Mouse (Mus musculus): Measurements from ENCODE around the gene Dip2a.

Gene Dip2a

DNA sequence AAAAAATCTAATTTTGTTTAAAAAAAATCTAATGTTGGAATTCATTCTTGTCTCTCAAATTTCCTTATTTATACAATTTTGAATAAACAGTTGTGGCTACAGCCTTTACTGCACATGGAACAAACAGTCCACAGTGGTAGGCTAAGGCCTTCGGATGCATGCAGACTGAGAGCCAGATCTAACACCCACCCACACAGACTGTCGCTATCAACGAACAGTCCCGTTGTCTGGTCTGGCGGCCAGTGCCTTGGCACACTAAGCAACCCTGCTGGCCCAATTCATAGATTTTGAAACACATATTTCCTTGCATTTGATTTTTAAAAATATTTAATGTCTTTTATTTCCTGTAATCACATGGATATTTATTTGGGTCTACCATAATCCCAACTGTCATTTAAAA lies 45.0 kb downstream of the Dip2a start:
- no peak for DNase-seq

DNA sequence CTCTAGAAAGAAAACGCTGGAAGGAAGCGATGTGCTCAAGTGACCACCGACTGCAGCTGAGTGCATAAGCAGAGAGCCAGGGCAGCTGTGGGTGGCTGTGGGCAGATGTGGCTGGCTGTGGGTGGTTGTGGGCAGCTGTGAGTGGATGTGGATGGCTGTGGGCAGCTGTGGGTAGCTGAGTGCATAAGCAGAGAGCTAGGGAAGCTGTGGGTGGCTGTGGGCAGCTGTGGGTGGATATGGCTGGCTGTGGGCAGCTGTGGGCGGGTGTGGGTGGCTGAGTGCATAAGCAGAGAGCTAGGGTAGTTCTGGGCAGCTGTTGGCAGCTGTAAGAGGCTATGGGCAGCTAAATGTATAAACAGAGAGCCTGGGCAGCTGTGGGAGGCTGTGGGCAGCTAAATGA lies 51.9 kb downstream of the Dip2a start:
- no peak for DNase-seq

DNA sequence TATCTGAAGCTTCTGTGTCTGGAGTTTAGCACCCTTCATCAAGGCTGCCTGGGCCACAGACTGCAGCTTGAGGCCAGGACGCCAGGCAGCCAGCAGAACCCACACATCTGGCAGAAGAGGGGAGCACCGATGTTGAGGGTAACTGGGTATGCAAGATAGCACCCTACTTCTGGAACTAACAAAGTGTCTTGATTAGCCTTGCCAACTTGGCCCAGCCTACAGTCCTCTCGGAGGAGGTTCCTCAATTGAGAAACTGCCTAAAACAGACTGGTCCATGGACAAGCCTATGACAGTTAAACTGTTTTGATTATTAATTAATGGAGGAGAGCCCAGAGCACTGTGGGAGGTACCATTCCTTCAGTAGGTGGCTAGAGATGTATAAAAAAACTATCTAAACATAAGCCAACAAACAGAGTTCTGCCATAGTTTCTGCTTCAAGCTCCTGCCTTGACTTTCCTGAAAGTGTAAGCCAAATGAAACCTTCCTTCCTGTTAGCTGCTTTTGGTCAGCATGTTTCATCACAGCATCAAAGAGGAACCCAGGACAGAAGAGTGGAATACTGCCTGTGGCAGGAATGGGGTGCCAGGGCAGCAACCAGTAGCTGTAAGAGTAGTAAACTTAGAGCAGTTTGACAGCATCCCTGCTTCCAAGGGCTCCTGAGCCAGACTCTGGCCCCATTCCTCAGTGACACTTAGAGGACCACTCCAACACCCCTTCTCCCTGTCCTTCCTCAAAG lies 55.0 kb downstream of the Dip2a start:
- no peak for DNase-seq

DNA sequence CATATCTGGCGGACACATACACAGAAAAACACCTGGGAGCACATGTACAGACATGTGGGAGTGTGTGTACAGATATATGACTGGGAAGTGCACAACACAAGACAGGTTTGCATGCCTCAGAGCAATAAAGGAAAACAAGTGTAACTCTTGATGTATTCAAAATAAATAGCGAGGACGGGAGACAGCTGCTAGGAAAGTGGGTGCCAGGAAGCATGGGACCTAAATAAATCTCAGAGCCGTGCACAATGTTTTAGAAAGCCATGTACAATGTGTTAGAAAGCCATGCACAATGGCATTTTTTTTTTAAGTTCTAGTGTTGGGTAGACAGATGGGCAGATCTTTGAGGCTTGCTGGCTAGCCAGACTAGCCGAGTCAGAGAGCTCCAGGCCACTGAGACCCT lies 56.0 kb downstream of the Dip2a start:
- no peak for DNase-seq

DNA sequence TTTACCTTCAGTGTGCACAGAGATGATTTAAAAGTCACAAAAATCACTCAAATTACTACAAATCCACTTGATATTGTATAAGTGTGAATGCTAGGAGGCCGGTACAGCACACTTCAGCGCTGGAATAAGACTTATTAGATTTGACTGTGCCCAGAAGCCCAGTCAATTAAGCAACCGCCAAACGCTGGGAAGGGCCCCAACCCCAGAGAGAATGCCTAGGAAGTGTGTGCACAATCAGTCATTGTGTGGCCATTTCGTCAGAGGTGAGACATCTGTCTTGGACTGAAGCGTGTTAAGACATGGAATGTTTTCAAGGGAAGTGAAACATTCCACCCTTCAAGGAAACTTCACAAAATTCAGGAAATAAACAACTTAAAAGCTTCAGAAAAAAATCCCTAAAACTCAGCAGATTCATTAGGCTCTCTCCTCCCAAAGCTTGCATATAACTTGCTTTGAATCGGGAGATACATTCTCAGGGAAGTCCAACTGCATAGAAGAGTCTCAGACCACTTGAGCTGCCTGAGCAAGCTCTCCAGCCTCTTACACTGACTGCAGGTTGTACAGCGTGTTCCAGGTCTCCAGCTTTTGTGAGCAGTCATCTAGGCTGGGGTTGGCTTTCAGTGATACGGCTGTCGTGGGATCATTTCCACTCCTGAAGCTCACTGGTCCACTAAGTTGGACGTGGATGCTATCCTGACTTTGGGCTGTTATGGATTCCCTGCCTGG lies 56.7 kb downstream of the Dip2a start:
- no peak for DNase-seq

DNA sequence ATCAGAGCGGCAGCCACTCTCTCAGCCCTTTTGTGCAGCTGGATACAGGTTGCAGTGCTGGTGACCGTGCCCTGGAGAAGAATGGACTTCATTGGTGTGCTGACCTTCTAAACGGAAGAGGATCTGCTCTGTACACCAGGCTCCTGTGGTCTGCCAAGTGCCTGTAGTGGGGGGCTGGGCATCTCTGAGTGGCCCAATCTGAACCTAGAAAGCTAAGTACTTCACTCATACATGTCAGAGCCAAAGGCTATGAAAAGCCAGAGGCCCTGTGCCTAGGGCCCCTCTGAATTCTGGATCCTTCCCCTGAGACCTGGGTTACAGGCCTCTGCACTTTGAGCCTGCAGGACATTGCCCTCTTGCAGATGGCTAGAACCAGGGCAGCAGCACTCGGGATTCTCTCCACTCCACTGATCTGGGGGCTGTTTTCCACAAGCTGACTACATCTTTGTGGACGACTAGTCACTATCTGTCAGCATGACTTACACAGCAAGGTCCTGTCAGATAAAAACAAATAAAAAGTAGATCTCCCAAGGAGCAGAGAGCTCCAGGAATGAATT lies 66.5 kb downstream of the Dip2a start:
- no peak for DNase-seq

DNA sequence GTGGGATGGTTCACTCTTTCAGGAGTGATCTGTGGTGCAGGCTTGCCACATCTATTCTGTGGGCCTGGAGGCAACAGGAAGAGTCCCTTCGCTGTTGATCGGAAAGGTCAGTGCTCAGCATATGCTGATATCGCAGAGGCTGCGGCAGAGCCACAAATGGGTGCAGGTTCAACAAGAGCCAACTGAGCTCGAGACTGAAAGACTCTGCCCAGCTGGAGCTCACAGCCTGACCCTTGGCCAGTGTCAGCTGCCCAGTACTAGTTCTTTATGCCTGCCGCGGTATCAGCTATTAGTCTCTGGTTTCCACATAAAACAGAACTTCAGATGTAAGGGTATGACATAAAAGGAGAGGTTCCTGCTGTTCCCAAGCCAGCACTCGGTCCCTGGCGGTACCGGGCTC lies 69.8 kb downstream of the Dip2a start:
- DNase-seq: no peak

DNA sequence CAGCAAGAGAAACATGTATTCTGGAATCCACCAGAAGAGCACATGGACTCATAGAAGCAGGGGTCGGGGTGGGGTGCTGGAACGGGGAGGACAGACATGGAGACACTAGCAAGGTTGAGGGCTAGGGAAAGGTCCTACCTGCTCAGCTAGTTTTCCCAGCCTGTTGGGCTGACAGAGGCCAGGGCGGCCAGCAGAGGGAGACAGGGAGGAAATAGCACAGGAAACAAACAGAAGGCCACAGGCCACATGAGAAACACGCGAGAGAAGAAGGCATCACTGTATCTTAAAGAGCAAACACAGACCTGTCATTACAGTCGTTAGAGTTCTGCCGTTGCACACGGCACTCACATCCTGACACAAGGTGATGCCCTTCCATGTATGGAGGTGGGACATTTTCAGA lies 73.9 kb downstream of the Dip2a start:
- peak; percentile 48 for DNase-seq

DNA sequence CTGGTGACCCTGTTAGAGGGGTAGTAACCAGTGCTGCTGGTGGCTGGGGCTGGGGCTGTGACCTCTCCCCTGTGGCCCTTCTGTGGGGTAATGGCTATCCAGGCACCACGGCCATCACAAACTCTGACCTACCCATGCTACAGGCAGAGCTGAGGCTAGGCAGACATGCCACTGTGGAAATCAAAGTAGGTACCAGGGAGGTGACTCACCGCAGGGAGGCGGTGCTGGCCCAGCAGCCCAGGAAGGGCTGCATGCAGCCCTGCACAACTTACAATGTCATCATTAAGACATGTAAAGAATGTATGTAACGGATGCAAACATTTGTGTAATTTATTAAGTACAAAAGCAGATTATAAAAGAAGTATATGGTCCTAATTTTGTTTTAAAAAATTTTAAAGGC lies 82.7 kb downstream of the Dip2a start:
- no peak for DNase-seq

DNA sequence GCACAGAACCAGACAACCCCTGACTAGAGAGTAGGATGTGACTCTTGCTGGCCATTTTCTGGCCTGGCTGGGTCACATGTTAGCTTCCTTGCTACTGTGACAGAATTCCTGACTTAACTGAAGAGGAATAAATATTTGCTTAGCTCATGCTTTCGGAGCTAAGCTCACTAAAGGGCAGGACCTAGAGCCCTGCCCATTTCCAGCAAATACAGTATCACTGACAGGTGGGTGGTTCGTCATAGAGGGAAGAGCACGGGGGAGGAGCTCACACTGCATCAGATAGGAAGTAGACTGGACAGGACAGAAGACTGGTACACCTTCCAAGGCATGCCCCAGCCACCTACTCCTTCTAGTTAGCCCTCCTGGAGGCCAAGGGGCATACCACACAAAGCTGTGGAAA lies 83.6 kb downstream of the Dip2a start:
- no peak for DNase-seq

DNA sequence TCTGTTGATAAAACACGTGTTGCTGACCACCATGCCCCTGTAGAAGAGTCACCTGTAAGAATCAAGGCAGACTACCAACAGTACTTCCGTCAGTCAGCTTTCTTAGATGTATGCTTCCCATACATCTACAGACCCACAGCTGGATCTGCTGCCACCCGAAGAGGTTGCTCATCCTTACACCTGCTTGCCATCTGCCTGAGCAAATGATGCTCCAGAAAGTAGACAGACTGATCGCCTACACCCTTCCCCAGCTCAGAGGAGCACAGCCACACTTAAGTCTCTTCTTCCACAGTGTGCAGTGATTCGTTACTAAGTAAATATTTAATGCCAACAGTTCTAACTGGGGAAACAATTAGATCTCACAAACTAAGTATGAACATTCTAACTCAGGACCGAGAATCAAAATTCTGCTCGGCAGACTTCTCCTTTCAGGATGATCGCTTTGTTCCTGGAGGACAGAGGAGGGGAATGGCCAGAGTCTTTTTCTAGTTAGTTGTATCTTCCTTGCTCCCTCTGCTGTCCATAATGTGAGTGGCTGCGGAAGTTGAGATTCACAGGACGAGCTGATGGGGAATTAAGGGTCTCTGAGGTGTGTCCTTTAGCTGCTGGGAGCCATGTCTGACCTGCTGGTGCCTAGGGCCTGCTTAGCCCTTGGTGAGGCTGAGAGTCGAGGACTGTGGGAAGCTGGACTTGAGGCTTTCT lies 84.6 kb downstream of the Dip2a start:
- DNase-seq: no peak

DNA sequence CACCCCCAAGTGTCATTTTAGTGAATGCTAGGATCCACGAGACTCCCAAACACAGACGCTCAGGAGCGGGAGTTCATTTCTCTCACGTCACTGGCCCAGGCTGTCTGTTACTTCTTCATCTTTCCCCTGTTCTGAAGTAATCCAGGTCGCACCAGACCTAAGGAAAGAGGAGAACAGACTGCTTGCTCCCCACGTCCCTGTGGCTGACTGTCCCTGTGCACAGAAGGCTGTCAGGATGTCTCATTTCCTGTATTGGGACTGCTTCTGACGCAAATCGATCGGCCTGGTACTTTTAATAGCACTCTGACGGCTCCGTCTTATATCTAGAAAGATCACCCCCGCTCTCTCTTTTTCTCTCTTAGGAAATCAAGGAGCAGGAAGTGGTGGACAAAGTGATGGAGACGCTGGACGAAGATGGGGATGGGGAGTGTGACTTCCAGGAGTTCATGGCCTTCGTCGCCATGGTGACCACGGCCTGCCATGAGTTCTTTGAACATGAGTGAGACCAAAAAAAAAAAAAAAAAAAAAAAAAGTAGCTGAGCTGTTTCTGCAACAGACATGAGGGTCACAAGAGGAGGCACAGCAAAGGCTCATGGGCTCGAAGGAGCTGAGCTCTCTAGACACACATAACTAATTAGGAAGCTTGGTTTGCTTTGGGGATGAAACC lies 85.4 kb downstream of the Dip2a start:
- DNase-seq: no peak

DNA sequence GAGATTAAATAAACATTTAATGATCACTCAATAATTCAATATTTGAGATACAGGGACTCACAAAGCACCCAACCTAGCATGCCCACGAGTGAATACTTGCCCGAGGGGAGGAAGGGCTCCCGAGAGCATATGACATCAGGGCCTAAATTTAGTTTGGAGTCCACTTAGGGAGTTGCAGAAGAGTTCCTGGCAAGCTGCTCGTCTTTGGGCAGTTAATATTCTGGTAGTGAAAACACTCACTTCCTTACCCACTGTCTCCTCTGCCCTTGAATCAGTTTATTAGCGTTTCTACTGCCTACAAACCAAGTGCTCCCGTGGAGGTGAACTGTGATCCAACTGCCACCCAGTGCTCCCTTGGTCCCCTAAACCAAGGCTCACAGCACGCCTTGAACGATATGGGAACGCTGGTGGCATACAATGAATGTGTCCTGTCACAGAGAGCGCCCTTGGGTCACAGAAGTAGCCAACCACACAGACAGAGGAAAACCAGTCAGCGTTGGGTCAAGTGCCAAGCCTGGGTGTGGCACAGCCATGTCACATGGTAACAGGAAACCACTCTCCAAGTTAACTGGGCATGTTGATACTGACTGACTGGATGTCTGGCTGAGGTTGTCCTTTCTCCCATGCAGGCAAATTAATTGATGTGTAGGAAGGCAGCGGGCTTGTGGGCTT lies 87.2 kb downstream of the Dip2a start:
- DNase-seq: no peak

DNA sequence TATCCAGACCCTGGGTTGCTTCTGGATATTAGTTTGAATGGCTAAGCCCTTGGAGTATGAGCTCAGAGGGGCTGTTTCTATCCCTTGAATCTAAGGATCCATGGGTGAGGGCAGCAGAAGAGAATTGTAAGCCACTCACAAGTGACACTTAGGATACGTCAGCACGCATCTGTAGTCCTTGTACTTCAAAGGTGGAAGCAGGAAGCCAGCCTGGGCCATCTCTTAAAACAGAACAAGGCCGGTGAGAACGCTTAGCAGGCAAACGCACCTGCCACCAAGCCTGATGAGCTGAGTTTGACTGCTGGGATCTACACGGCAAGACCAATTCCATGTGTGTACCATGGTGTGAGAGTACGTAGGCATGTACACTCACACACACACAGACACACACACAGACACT lies 87.9 kb downstream of the Dip2a start:
- no peak for DNase-seq

DNA sequence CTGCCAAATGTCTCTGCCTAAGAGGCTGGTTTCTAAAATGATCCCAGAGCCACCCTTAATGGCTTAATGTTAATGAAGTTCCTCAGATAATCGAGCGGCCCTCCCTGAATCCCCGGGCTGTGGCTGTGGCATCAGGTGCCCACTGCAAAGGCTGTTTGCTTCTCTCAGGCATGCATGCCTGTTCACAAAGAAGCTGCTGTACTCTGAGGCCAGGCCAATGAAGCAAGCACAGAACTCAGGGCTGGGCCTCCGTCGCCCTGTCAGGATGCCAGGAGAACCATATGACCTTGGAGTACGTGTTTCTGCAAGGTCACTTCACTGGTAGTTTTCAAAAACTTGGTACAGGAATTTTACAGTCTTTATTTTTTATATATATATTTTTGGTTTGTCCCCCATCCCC lies 89.5 kb downstream of the Dip2a start:
- no peak for DNase-seq

DNA sequence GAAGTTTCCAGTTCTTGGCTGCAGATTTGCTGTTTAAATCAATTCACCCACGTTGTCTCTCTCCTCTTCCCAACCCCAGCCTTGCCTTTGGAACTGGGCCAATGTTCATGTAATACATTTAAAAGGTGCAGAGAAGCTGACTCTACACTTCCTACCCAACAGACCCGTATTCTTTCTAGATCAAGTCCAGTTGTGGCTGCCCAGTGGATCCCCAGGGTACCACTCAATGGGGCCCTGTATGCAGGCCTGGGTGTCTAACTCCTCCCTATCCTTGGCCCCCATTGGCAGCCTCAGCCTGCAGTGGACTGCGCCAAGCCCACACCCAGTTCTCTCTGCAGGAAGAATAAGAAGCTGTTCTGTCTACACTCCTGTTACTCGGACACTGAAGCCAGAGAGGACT lies 91.6 kb downstream of the Dip2a start, which contains the start of gene S100b:
S100b (plus strand) TSS at position 318 of the 400 bp plus-strand sequence.
- DNase-seq: no peak

DNA sequence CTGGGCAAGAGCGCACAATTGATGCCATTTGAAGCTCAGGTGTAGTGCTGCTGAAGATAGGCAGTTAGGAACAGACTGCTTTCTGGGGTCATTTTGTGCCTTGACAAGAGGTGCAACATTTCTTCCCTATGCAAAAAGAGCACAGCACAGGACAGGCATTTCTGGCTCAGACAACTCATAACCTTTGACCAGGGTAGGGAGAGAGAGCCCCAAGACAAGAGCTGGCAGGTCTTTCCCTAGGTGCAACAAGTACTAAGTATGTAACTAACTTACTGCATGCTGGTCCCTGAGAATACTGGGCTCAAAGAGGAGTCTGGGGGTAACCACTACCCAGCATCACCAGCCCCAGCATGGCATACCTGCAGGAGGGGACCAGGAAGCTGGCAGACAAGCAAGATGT lies 92.0 kb downstream of the Dip2a start:
- no peak for DNase-seq

DNA sequence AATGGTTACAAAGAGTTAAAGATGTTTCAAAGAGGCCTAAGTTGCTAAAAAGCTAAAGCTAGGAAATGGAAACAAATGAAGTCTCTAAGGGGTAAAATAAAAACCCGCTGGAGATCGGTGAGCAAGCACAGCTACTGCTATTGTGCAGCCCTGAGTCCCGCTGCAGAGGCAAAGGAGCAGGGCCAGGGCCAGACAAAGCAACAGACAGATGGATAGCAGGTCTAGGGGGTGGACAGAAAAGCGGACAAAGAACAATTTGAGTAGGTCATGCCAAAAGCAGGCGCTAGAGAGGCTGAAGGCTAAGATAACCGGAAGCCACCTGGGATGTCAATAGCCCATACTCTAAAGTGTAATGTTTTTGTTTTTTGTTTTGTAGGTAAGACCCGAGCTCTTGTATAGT lies 94.2 kb downstream of the Dip2a start:
- no peak for DNase-seq

DNA sequence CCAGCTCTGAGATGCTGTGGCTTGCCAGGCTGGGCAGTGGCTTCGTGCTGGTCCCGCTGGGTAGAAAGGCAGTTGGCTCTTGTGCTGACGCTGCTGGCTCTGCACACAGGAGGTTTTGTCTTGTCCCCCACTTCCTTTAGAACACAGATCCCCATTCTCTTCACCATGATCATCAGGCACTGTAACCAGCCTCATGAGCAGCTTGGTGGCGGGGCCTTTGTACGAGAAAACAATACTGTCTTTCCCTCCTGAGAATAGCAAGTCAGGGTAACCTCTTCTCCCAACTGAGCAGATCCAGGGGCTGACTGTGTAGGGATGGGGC lies 96.5 kb downstream of the Dip2a start:
- no peak for DNase-seq

DNA sequence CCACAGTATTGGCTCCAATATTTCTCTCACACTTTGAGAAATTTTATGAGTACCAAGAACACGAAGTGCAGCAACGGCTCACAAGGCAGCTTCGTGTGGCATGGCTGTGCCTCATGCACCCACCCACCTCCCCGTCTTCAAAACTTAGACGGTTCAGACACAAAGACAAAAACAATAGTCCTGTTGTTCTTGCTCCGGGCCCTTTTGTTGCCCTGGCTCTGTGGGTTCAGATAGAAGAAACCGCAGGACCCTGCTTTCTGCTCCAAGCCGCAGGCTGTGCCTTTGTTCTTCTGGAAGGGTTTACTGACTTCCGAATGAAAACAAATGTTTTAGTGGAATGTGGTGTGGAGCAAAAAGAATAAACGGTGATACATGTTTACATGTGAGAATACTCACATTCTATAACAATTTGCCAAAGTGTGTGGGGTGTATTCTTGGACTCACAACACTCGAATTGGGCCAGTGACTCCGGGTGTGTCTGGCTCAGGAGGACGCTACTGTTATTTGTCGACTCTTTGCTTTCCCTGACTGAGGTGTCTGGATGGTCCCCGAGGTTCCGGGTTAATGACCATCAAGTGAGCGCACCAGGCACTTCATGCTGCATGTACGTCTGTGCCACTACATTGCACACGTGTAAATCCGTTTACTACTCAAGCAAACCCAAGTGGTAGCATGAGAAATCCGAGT lies 97.0 kb downstream of the Dip2a start:
- no peak for DNase-seq

DNA sequence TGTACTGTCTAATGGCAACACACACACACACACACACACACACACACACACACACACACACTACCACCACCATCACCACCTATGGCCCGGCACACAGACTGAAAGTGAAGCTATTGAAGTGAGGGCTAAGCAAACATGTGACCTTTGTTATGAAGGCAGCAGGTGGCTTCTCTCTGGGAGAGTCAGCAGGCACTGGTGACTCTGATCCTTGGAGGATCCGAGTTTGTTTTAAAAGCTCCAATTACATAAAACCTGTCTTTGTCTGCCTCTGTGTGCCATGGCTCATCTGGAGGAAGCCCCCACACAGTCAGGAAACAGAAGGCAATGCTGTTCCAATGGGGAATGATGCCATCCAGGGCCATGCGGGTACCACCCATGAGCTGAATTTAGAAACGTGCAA lies 98.5 kb downstream of the Dip2a start:
- DNase-seq: no peak

DNA sequence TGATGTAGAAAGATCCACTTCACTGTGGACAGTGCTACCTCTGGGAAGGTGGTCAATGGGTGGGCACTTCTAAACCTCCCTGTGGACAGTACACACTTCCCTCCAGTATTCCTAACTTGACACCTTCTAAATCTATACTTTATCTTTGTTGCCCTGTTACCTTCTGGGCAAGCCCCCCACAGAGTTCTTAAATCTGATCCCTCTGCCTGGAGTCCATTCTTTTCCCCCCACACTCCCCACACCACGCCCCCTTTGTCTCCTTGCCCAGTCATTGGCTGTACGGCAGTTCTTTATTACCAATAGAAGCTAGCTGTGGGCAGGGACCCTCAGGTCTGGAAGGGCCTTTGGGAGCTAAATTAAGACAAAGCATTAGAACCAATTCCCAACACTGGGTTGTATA lies 100.0 kb downstream of the Dip2a start:
- no peak for DNase-seq
